ENCODE assay signal across 9 mouse cellular contexts in the genomic region with DNA sequence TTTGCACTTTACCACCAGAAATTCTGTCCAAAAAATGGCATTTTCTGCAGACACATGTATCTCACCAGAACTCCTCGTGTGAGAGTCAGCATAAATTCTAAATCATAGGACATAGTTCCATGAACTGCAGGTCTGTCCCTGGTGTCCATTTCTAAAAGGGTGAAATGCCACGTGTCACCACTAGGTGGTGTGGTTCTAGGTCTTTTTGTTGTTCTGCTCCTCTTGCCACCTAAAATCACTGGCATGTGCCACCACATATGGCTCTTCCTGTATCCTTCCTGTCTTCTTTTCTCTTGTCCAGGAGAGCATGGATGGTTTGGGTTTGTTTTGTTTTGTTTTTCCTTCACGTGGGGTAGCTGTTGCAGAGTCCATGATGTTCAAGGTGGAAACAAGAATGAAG. TPM values are rescaled to one million over a fixed set of nuclear protein-coding genes. Genes with fewer than 3 reads are reported as not detected.
DNase-seq lines count a peak whose midpoint lies in the region; ATAC-seq and TF ChIP-seq lines count a peak whose summit lies in the region.
"Had no signal": no experiment of that assay in that cellular context is flagged by ENCODE, and none has a peak within 500 bp of the region (broad histone marks: within the 10 kb centered on the region; RNA-seq: fewer than 3 reads in every experiment).

No protein-coding gene starts in this region.

- no peaks in the 10 kb centered on the region for H3K4me1 ChIP-seq in heart, postnatal 0 days (ENCODE audit: control insufficient read depth, insufficient read depth)
- H3K4me1 ChIP-seq in midbrain, embryonic 16.5 days (ENCODE audit: control insufficient read depth, insufficient read depth, low read length), result no peaks in the 10 kb centered on the region
- H3K4me1 ChIP-seq: midbrain, embryonic 12.5 days had no signal

- no peaks in the 10 kb centered on the region for H3K27me3 ChIP-seq in heart, postnatal 0 days (ENCODE audit: control insufficient read depth, insufficient read depth, low read length)
- no peaks in the 10 kb centered on the region for H3K27me3 ChIP-seq in midbrain, embryonic 16.5 days (ENCODE audit: control insufficient read depth, insufficient read depth, low read depth, low read length)
- H3K27me3 ChIP-seq: midbrain, embryonic 12.5 days had no signal

- peak; percentile 8 for DNase-seq in heart, postnatal 0 days (ENCODE audit: low spot score)
- no peak for DNase-seq in heart, postnatal 25 days (ENCODE audit: low spot score)
- DNase-seq in thymus, postnatal 0 days (ENCODE audit: low spot score), result peak; percentile 15
- no peak for DNase-seq in thymus, postnatal 36 days
- DNase-seq in cerebellum, adult 8-10 months, result peak; percentile 56
- DNase-seq in kidney, postnatal 14 days, result peak; percentile 18
- DNase-seq in spleen, postnatal 14 days (ENCODE audit: low spot score in 2 of 2), result no peak

- intact Hi-C loops in heart, postnatal 25 days (cut with DNase I), result no loop called here

- H3K9me3 ChIP-seq in heart, postnatal 0 days (replicated peaks; ENCODE audit: control insufficient read depth, low read length), result no peaks in the 10 kb centered on the region
- no peaks in the 10 kb centered on the region for H3K9me3 ChIP-seq in midbrain, embryonic 16.5 days (replicated peaks; ENCODE audit: control insufficient read depth, low read length, poor library complexity, severe bottlenecking)
- H3K9me3 ChIP-seq: midbrain, embryonic 12.5 days had no signal

- no peak for TF ChIP-seq EP300 in heart, postnatal 0 days (IDR thresholded peaks at IDR 0.05; ENCODE audit: low read depth)

- 20% methylated on average over 3 of the region's 3 CpGs for WGBS in heart, postnatal 0 days
- 20% methylated on average over 3 of the region's 3 CpGs for WGBS in midbrain, embryonic 16.5 days

- no peaks in the 10 kb centered on the region for H3K36me3 ChIP-seq in heart, postnatal 0 days (replicated peaks; ENCODE audit: control insufficient read depth, insufficient read depth, low read length)
- H3K36me3 ChIP-seq in midbrain, embryonic 16.5 days (ENCODE audit: control insufficient read depth, insufficient read depth, low read length), result peaks cover 29% of the 10 kb centered on the region

- H3K4me2 ChIP-seq in heart, postnatal 0 days (ENCODE audit: low read depth, low read length), result no peak overlapping the region
- no peak overlapping the region for H3K4me2 ChIP-seq in midbrain, embryonic 16.5 days (ENCODE audit: low read length)
- H3K4me2 ChIP-seq: midbrain, embryonic 12.5 days had no signal

- ATAC-seq in heart, postnatal 0 days (ENCODE audit: insufficient read depth, low read depth), result no peak
- 0 out of 2 replicates have a peak, but pooled peaks have one; percentile 3 for ATAC-seq in midbrain, embryonic 16.5 days

- no peak overlapping the region for H3K9ac ChIP-seq in heart, postnatal 0 days (replicated peaks; ENCODE audit: low read depth, low read length)
- H3K9ac ChIP-seq in midbrain, embryonic 16.5 days (ENCODE audit: low read depth, low read length), result no peak overlapping the region
- H3K9ac ChIP-seq: midbrain, embryonic 12.5 days had no signal

- no peak overlapping the region for H3K4me3 ChIP-seq in heart, postnatal 0 days (ENCODE audit: low read depth, low read length)
- H3K4me3 ChIP-seq in midbrain, embryonic 16.5 days (ENCODE audit: low read depth, low read length), result no peak overlapping the region
- H3K4me3 ChIP-seq: midbrain, embryonic 12.5 days had no signal

- no peak overlapping the region for H3K27ac ChIP-seq in heart, postnatal 0 days (ENCODE audit: low read depth)
- H3K27ac ChIP-seq in midbrain, embryonic 16.5 days (ENCODE audit: low read length), result no peak overlapping the region
- H3K27ac ChIP-seq: midbrain, embryonic 12.5 days had no signal

- TF ChIP-seq CTCF in heart, postnatal 0 days (IDR thresholded peaks at IDR 0.05; ENCODE audit: low read depth), result peak; percentile 64

RNA-seq across cellular contexts. Expression of a gene that starts 42.7 kb away (rescaled TPM):
- total RNA-seq in heart, postnatal 0 days (2014; rRNA removed; ENCODE audit: low replicate concordance), result 144 TPM in 2 replicates
- 42.4 and 49.7 TPM in 2 replicates for polyA plus RNA-seq in heart, postnatal 0 days (2015; fragmentation: Nextera tagmentation; extraction: Ambion mirVana)
- total RNA-seq in heart, postnatal 25 days (2021), result 10 to 100 TPM; 62.2 to 65.1 TPM
- 6.8 and 6.9 TPM in 2 replicates for polyA plus RNA-seq in thymus, postnatal 0 days (2015; fragmentation: Nextera tagmentation; extraction: Ambion mirVana)
- 52.0 and 53.3 TPM in 2 replicates for polyA plus RNA-seq in midbrain, embryonic 16.5 days (2015; fragmentation: Nextera tagmentation; extraction: Ambion mirVana)

Comparison
In these comparisons a context has a peak if more than half of its experiments do, and no peak if none do; other contexts are left out.
1. DNase-seq: peak in heart, postnatal 0 days (single experiment), thymus, postnatal 0 days (single experiment), cerebellum, adult 8-10 months (single experiment) and kidney, postnatal 14 days (single experiment); none in heart, postnatal 25 days (single experiment), thymus, postnatal 36 days (0 of 2) and spleen, postnatal 14 days (0 of 2).